Mouse (Mus musculus) forebrain, embryonic 15.5 days (tissue): Measurements from ENCODE around the gene Efhc1. TPM values are rescaled to one million over a fixed set of nuclear protein-coding genes. Genes with fewer than 3 reads are reported as not detected.

ENCODE experiments used
- ATAC-seq: fragments of 200-750 bp; cut with Nextera tagmentation; replicated peaks from 2 replicates; pipeline ENCODE4 v1.8.0; 2017; ENCODE audit warnings: mild to moderate bottlenecking, moderate TSS enrichment, moderate library complexity
- H3K27ac ChIP-seq: fragments of 300-500 bp; sonication (generic); replicated peaks from 2 replicates; pipeline ENCODE4 v1.5.1; 2015; ENCODE audit warnings: mild to moderate bottlenecking, inconsistent platforms
- H3K27me3 ChIP-seq: fragments of 300-500 bp; sonication (generic); 2 replicates; pipeline ENCODE4 v1.6.1; 2015; ENCODE audit warnings: inconsistent platforms
- H3K36me3 ChIP-seq: fragments of 300-500 bp; sonication (generic); 2 replicates; pipeline ENCODE4 v1.6.1; 2015; ENCODE audit warnings: mild to moderate bottlenecking, inconsistent platforms
- H3K4me1 ChIP-seq: fragments of 300-500 bp; sonication (generic); 2 replicates; pipeline ENCODE4 v1.6.1; 2015; ENCODE audit warnings: inconsistent platforms
- H3K4me2 ChIP-seq: fragments of 300-500 bp; sonication (generic); replicated peaks from 2 replicates; pipeline ENCODE4 v1.6.1; 2015; ENCODE audit warnings: mild to moderate bottlenecking, inconsistent platforms
- H3K4me3 ChIP-seq: fragments of 300-500 bp; sonication (generic); 2 replicates; pipeline ENCODE4 v1.5.1; 2015; ENCODE audit warnings: mild to moderate bottlenecking, inconsistent platforms
- H3K9ac ChIP-seq: fragments of 300-500 bp; sonication (generic); replicated peaks from 2 replicates; pipeline ENCODE4 v1.6.1; 2015; ENCODE audit warnings: mild to moderate bottlenecking, inconsistent platforms
- H3K9me3 ChIP-seq: fragments of 300-500 bp; sonication (generic); 2 replicates; pipeline ENCODE4 v1.6.1; 2016; ENCODE audit warnings: inconsistent platforms
- WGBS: fragments of 180-500 bp; shearing (Covaris S2); methylation state at CpG from one replicate; pipeline ENCODE4 v1.1.7; 2015; ENCODE audit warnings: mixed read lengths; 5-methylcytosine and 5-hydroxymethylcytosine counted together
- polyA plus RNA-seq: library from polyadenylated mRNA; unstranded; fragments of >200 nt; fragmentation: Nextera tagmentation; extraction: Ambion mirVana; gene quantifications from 2 replicates; pipeline ENCODE4 v1.2.1, GENCODE M21; 2015

Efhc1 gene
- 1.3 and 2.0 TPM in 2 replicates for polyA plus RNA-seq

GRCm38 (mm10) chr1:20951300-20951763, at the start of gene Efhc1:
TSS of gene Efhc1 (plus strand) at chr1:20951626.
- 1% methylated on average over 21 of the region's 23 CpGs for WGBS
- Histone ChIP-seq H3K27me3 (no peaks in the 10 kb centered on the region), H3K4me2 (peak within 1 kb of the TSS; percentile 69), H3K27ac (peak within 1 kb of the TSS; percentile 76), H3K4me3 (peak within 1 kb of the TSS; percentile 55), H3K4me1 (peaks cover 5% of the 10 kb centered on the region), H3K9me3 (no peaks in the 10 kb centered on the region), H3K36me3 (no peaks in the 10 kb centered on the region), H3K9ac (peak within 1 kb of the TSS; percentile 69)
- peak; percentile 98 for ATAC-seq

GRCm38 (mm10) chr1:20905501-20906127, 45.8 kb upstream of the Efhc1 start:
- Histone ChIP-seq H3K27ac (peak overlapping the region; percentile 82), H3K9ac (no peak overlapping the region), H3K4me1 (peaks cover 23% of the 10 kb centered on the region), H3K36me3 (no peaks in the 10 kb centered on the region), H3K4me3 (no peak overlapping the region), H3K4me2 (no peak overlapping the region), H3K27me3 (no peaks in the 10 kb centered on the region), H3K9me3 (no peaks in the 10 kb centered on the region)
- ATAC-seq: peak; percentile 91
- 28% methylated on average over 8 of the region's 8 CpGs for WGBS

- peak; percentile 82 for ATAC-seq
- Histone ChIP-seq H3K4me2 (no peak overlapping the region), H3K9me3 (no peaks in the 10 kb centered on the region), H3K27ac (peak overlapping the region; percentile 82), H3K9ac (no peak overlapping the region), H3K27me3 (no peaks in the 10 kb centered on the region), H3K4me1 (peaks cover 23% of the 10 kb centered on the region), H3K36me3 (no peaks in the 10 kb centered on the region), H3K4me3 (no peak overlapping the region)
- 56% methylated on average over 9 of the region's 9 CpGs for WGBS
Measured at GRCm38 (mm10) chr1:20906128-20906515, 45.3 kb upstream of the Efhc1 start.

- ATAC-seq: no peak
- Histone ChIP-seq H3K36me3 (no peaks in the 10 kb centered on the region), H3K4me2 (no peak overlapping the region), H3K27ac (peak overlapping the region; percentile 58), H3K27me3 (no peaks in the 10 kb centered on the region), H3K4me1 (peaks cover 30% of the 10 kb centered on the region), H3K9ac (no peak overlapping the region), H3K4me3 (no peak overlapping the region), H3K9me3 (no peaks in the 10 kb centered on the region)
- WGBS: 8% methylated on average over 4 of the region's 4 CpGs
Measured at GRCm38 (mm10) chr1:20908541-20908940, 42.9 kb upstream of the Efhc1 start.

- no peak overlapping the region for H3K9ac ChIP-seq
Measured at GRCm38 (mm10) chr1:20912115-20912514, 39.3 kb upstream of the Efhc1 start.

GRCm38 (mm10) chr1:20912527-20913171, 38.8 kb upstream of the Efhc1 start:
- H3K36me3 ChIP-seq: no peaks in the 10 kb centered on the region
- no peak overlapping the region for H3K4me2 ChIP-seq
- H3K9me3 ChIP-seq: no peaks in the 10 kb centered on the region
- H3K4me3 ChIP-seq: no peak overlapping the region
- no peak overlapping the region for H3K27ac ChIP-seq
- H3K9ac ChIP-seq: no peak overlapping the region
- no peak for ATAC-seq
- 55% methylated on average over 13 of the region's 13 CpGs for WGBS
- H3K27me3 ChIP-seq: no peaks in the 10 kb centered on the region
- H3K4me1 ChIP-seq: peaks cover 20% of the 10 kb centered on the region

More at GRCm38 (mm10) chr1:20912115-20912514, 39.3 kb upstream of the Efhc1 start:
- Histone ChIP-seq H3K4me1 (peaks cover 23% of the 10 kb centered on the region), H3K27me3 (no peaks in the 10 kb centered on the region), H3K27ac (no peak overlapping the region), H3K4me3 (no peak overlapping the region), H3K36me3 (no peaks in the 10 kb centered on the region), H3K9me3 (no peaks in the 10 kb centered on the region), H3K4me2 (no peak overlapping the region)
- WGBS: 13% methylated on average over 2 of the region's 2 CpGs
- no peak for ATAC-seq

- no peak overlapping the region for H3K4me3 ChIP-seq
- no peak overlapping the region for H3K27ac ChIP-seq
- no peak overlapping the region for H3K4me2 ChIP-seq
- H3K4me1 ChIP-seq: peaks cover 7% of the 10 kb centered on the region; the same call in 1 of the 2 replicates
- no peak for ATAC-seq
- no peaks in the 10 kb centered on the region for H3K9me3 ChIP-seq
- no peaks in the 10 kb centered on the region for H3K36me3 ChIP-seq
- 97% methylated on average over 3 of the region's 3 CpGs for WGBS
- H3K27me3 ChIP-seq: no peaks in the 10 kb centered on the region
- H3K9ac ChIP-seq: no peak overlapping the region
Measured at GRCm38 (mm10) chr1:20914769-20915168, 36.7 kb upstream of the Efhc1 start.

- Histone ChIP-seq H3K4me2 (no peak overlapping the region), H3K4me3 (no peak overlapping the region), H3K4me1 (peaks cover 7% of the 10 kb centered on the region; the same call in 1 of the 2 replicates), H3K9ac (no peak overlapping the region), H3K27ac (no peak overlapping the region), H3K9me3 (no peaks in the 10 kb centered on the region), H3K36me3 (no peaks in the 10 kb centered on the region), H3K27me3 (no peaks in the 10 kb centered on the region)
- no peak for ATAC-seq
- 85% methylated on average over 5 of the region's 5 CpGs for WGBS
Measured at GRCm38 (mm10) chr1:20915608-20916007, 35.8 kb upstream of the Efhc1 start.

- Histone ChIP-seq H3K4me1 (peaks cover 2% of the 10 kb centered on the region), H3K9me3 (no peaks in the 10 kb centered on the region), H3K9ac (no peak overlapping the region), H3K27ac (no peak overlapping the region), H3K36me3 (no peaks in the 10 kb centered on the region), H3K4me2 (no peak overlapping the region), H3K27me3 (no peaks in the 10 kb centered on the region), H3K4me3 (no peak overlapping the region)
- WGBS: 89% methylated on average over 6 of the region's 6 CpGs
- no peak for ATAC-seq
Measured at GRCm38 (mm10) chr1:20917496-20918050, 33.9 kb upstream of the Efhc1 start.

- H3K9me3 ChIP-seq: no peaks in the 10 kb centered on the region
- no peak for ATAC-seq
- WGBS: 90% methylated on average over 2 of the region's 2 CpGs
Measured at GRCm38 (mm10) chr1:20919728-20920127, 31.7 kb upstream of the Efhc1 start.

GRCm38 (mm10) chr1:20921081-20921528, 30.3 kb upstream of the Efhc1 start:
- Histone ChIP-seq H3K27me3 (no peaks in the 10 kb centered on the region), H3K36me3 (no peaks in the 10 kb centered on the region), H3K27ac (no peak overlapping the region), H3K4me2 (no peak overlapping the region), H3K9ac (no peak overlapping the region), H3K4me3 (no peak overlapping the region), H3K9me3 (no peaks in the 10 kb centered on the region), H3K4me1 (peaks cover 12% of the 10 kb centered on the region)
- 75% methylated on average over 10 of the region's 10 CpGs for WGBS
- ATAC-seq: no peak

More at GRCm38 (mm10) chr1:20919728-20920127, 31.7 kb upstream of the Efhc1 start:
- Histone ChIP-seq H3K4me2 (no peak overlapping the region), H3K4me3 (no peak overlapping the region), H3K27ac (no peak overlapping the region), H3K9ac (no peak overlapping the region), H3K36me3 (no peaks in the 10 kb centered on the region), H3K27me3 (no peaks in the 10 kb centered on the region), H3K4me1 (peaks cover 12% of the 10 kb centered on the region)
